Mouse (Mus musculus) spleen, adult 2 months (tissue): ENCODE measurements at regions not wholly inside any gene's neighbourhood (a gene's known extent, or its start where the extent isn't known, plus 50 kb on each side); places are given as distances from the start of the nearest gene placed in this dataset.

Experiments
- CTCF ChIP-seq: fragments of 200-500 bp; IDR thresholded peaks from 2 replicates; pipeline ENCODE4 v1.5.1; 2011; ENCODE audit warnings: mild to moderate bottlenecking, inconsistent platforms; ENCODE audit not compliant: insufficient read depth, insufficient read length, insufficient replicate concordance; ENCODE audit errors: extremely low read depth
- POLR2A ChIP-seq: fragments of 200-500 bp; IDR thresholded peaks from 2 replicates; pipeline ENCODE4 v1.6.1; 2011; ENCODE audit warnings: low read depth, low read length, inconsistent platforms

DNA sequence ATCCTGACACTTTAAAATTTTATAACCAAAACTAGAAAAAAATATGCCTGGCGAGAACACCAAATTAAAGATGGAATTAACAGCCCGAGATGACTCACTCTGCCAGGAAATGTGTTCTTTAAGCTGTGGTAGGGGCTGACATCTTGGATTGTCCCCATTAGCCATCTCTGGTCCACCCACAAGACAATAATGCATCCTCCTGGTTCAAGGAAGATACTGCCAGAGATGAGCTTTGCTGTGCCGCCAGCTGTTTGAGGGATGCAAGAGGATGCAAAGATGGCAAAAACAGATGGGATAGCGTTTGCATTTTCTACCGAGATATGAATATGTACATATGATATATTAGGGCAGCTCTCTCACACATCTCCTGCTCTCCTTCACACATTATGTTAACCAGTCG is 382.3 kb upstream of the Pkn2 start:
- no peak for TF ChIP-seq CTCF
- no peak for TF ChIP-seq POLR2A
